Mouse (Mus musculus) forebrain, embryonic 15.5 days (tissue): ENCODE data around the gene Trim17. TPM values are rescaled to one million over a fixed set of nuclear protein-coding genes. Genes with fewer than 3 reads are reported as not detected.

Source experiments
- ATAC-seq: fragments of 200-750 bp; cut with Nextera tagmentation; replicated peaks from 2 replicates; pipeline ENCODE4 v1.8.0; 2017; ENCODE audit warnings: mild to moderate bottlenecking, moderate TSS enrichment, moderate library complexity
- H3K27ac ChIP-seq: fragments of 300-500 bp; sonication (generic); replicated peaks from 2 replicates; pipeline ENCODE4 v1.5.1; 2015; ENCODE audit warnings: mild to moderate bottlenecking, inconsistent platforms
- H3K27me3 ChIP-seq: fragments of 300-500 bp; sonication (generic); 2 replicates; pipeline ENCODE4 v1.6.1; 2015; ENCODE audit warnings: inconsistent platforms
- H3K36me3 ChIP-seq: fragments of 300-500 bp; sonication (generic); 2 replicates; pipeline ENCODE4 v1.6.1; 2015; ENCODE audit warnings: mild to moderate bottlenecking, inconsistent platforms
- H3K4me1 ChIP-seq: fragments of 300-500 bp; sonication (generic); 2 replicates; pipeline ENCODE4 v1.6.1; 2015; ENCODE audit warnings: inconsistent platforms
- H3K4me2 ChIP-seq: fragments of 300-500 bp; sonication (generic); replicated peaks from 2 replicates; pipeline ENCODE4 v1.6.1; 2015; ENCODE audit warnings: mild to moderate bottlenecking, inconsistent platforms
- H3K4me3 ChIP-seq: fragments of 300-500 bp; sonication (generic); 2 replicates; pipeline ENCODE4 v1.5.1; 2015; ENCODE audit warnings: mild to moderate bottlenecking, inconsistent platforms
- H3K9ac ChIP-seq: fragments of 300-500 bp; sonication (generic); replicated peaks from 2 replicates; pipeline ENCODE4 v1.6.1; 2015; ENCODE audit warnings: mild to moderate bottlenecking, inconsistent platforms
- H3K9me3 ChIP-seq: fragments of 300-500 bp; sonication (generic); 2 replicates; pipeline ENCODE4 v1.6.1; 2016; ENCODE audit warnings: inconsistent platforms
- WGBS: fragments of 180-500 bp; shearing (Covaris S2); methylation state at CpG from one replicate; pipeline ENCODE4 v1.1.7; 2015; ENCODE audit warnings: mixed read lengths; 5-methylcytosine and 5-hydroxymethylcytosine counted together
- polyA plus RNA-seq: library from polyadenylated mRNA; unstranded; fragments of >200 nt; fragmentation: Nextera tagmentation; extraction: Ambion mirVana; gene quantifications from 2 replicates; pipeline ENCODE4 v1.2.1, GENCODE M21; 2015

The Trim17 gene
- polyA plus RNA-seq: 1.9 and 2.7 TPM in 2 replicates

DNA sequence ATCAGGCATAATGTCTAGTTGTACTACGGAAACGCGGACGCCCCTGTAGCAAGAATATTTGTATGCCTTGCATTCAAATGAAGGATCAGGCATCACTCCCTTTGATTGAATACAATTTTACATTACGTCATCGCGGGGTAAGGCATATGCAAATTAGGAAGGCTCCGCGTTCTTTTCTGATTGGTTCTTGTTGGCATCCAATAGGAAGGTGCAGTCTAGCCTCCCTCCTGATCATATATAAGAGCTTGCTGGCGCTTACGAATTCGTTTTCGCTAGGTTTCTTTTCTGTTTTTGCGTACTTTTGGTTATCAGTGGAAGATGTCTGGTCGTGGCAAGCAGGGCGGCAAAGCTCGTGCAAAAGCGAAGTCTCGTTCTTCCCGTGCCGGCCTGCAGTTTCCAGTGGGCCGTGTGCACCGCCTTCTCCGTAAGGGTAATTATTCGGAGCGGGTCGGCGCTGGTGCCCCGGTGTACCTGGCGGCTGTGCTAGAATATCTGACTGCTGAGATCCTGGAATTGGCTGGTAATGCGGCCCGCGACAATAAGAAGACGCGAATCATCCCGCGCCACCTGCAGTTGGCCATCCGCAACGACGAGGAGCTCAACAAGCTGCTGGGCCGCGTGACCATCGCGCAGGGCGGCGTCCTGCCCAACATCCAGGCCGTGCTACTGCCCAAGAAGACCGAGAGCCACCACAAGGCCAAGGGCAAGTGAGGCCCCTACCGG lies at the start of gene Trim17, which contains the start of gene Hist3h2a:
Trim17 (plus strand) TSS at position 266 of the 723 bp plus-strand sequence.
Hist3h2a (plus strand) TSS at position 266 of the 723 bp plus-strand sequence.
- peak; percentile 87 for ATAC-seq
- Histone ChIP-seq H3K27ac (peak within 1 kb of the TSS; percentile 98), H3K4me2 (peak within 1 kb of the TSS; percentile 79), H3K27me3 (no peaks in the 10 kb centered on the region), H3K4me1 (peaks cover 62% of the 10 kb centered on the region), H3K9ac (peak within 1 kb of the TSS; percentile 100), H3K9me3 (no peaks in the 10 kb centered on the region), H3K36me3 (no peaks in the 10 kb centered on the region), H3K4me3 (peak within 1 kb of the TSS; percentile 99)
- WGBS: under 1% methylated on average over 49 of the region's 49 CpGs

DNA sequence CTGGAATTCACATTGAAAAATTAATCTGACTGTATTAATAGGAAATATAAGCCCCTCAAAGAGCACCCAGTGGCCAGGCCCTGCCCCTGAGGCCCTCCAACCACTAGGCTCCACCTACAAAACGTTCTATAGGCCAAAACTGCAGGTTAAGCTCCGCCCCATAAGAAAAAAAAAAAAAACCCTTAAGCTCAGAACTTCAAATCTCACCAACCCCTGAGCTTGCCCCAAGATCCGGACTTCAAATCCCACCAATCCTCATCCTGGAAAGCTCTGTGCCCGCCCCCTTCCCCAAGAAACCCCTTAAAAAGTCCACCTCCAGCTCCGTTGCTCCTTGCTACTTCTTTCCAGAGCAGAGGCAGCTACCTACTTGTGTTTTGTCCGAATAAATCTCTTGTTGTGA lies 49.6 kb upstream of the Trim17 start:
- no peak overlapping the region for H3K4me2 ChIP-seq
- peaks cover 13% of the 10 kb centered on the region for H3K36me3 ChIP-seq
- no peak overlapping the region for H3K9ac ChIP-seq
- no peak overlapping the region for H3K4me3 ChIP-seq
- no peaks in the 10 kb centered on the region for H3K27me3 ChIP-seq
- no peak for ATAC-seq
- no peak overlapping the region for H3K27ac ChIP-seq
- WGBS: 48% methylated on average over 6 of the region's 6 CpGs
- H3K9me3 ChIP-seq: no peaks in the 10 kb centered on the region
- H3K4me1 ChIP-seq: peaks cover 17% of the 10 kb centered on the region

DNA sequence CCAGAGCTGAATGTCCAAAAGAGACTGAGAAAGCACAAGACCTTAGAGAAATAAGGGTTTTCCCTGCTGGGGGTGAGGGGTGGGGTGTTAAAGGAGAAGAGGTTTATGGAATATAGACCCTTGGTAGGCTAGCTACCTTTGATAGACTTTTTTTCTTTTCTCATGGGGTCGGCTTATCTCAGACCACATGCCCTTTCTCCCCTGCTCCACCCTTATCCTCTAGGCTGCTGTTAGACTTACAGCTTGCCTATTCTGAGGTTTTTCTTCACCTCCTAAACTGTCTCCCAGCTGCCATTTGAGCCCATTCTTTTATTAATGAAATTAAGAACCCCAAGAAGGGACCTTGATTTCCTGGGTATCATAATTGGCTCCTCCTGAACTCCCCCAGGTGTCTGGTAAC lies 40.7 kb upstream of the Trim17 start:
- Histone ChIP-seq H3K4me2 (no peak overlapping the region), H3K36me3 (no peaks in the 10 kb centered on the region), H3K27me3 (no peaks in the 10 kb centered on the region), H3K27ac (no peak overlapping the region), H3K4me3 (no peak overlapping the region), H3K4me1 (peaks cover 6% of the 10 kb centered on the region; the same call in 1 of the 2 replicates), H3K9ac (no peak overlapping the region), H3K9me3 (no peaks in the 10 kb centered on the region)
- 93% methylated on average over 1 of the region's 1 CpGs for WGBS
- no peak for ATAC-seq

DNA sequence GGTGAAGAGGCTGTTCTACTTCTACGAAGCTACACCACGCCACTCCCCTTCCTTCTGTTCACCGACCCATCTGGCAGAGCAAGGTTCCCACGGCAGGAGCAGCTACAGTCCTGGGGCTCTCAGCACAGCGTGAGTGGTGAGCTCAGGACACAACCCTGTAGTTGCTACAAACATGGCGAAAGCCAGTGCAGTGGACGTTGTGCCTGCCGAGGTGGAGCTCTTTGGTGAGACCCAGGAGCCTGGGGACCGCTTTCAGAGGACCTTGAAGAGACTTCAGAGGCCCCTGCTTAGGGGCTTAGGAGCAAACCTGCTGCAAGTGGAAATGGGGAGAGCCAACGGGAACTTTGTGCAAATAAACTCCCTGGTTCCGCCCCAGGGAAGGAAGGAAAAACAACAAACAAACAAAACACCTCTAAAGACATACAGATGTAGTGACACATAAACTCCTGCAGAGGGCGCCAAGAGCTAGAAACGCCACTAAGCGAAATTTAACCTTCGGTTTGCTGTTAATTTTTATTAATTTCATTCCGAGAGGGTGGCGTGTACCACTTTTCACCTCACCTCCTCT lies 39.9 kb upstream of the Trim17 start:
- H3K9me3 ChIP-seq: no peaks in the 10 kb centered on the region
- H3K4me2 ChIP-seq: peak overlapping the region; percentile 52
- peak overlapping the region; percentile 41 for H3K9ac ChIP-seq
- WGBS: 12% methylated on average over 17 of the region's 17 CpGs
- peaks cover 6% of the 10 kb centered on the region; the same call in 1 of the 2 replicates for H3K4me1 ChIP-seq
- peak overlapping the region; percentile 30 for H3K4me3 ChIP-seq
- 0 out of 2 replicates have a peak, but pooled peaks have one; percentile 16 for ATAC-seq
- no peaks in the 10 kb centered on the region for H3K27me3 ChIP-seq
- H3K36me3 ChIP-seq: no peaks in the 10 kb centered on the region
- no peak overlapping the region for H3K27ac ChIP-seq

DNA sequence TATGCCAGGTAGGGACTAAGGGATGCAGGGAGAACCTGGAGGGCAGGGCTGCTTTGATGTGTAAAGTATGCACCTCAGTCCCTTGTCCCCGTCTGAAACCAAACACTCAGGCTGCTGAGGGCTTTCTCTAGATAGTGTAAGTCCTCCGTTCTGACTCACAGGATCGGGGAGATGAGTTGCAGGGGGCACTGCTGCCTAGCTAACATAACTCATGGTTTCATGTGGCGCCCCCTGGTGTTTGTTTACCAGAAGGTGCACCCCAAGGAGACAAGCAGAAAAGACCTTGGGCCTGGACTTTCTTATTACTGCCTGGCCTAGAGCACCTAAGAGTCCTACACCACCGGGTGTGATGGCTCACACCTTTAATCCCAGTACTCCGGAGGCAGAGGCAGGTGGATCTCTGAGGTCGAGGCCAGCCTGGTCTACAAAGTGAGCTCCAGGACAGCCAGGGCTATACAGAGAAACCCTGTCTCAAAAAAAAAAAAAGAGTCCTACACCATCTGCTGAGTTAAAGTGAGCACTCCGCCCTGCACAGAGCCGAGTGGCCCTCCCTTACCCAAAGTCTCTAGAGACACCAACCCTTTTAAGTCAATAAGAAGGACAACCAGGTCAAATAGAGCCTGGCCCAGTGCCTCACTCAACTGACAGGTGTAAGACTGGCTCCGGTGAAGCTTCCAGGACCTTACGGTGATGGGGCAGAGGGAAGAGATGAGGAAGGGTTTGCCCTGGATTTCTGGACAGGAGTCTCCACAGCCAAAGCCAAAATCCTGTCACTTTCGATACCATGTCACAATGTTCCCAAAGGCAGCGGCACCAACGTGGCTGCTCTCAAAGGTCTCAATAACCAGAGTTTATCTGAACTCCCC lies 37.4 kb upstream of the Trim17 start:
- H3K9me3 ChIP-seq: no peaks in the 10 kb centered on the region
- H3K9ac ChIP-seq: no peak overlapping the region
- no peak overlapping the region for H3K4me3 ChIP-seq
- H3K4me1 ChIP-seq: peaks cover 6% of the 10 kb centered on the region; the same call in 1 of the 2 replicates
- no peaks in the 10 kb centered on the region for H3K27me3 ChIP-seq
- 57% methylated on average over 14 of the region's 14 CpGs for WGBS
- ATAC-seq: no peak
- no peaks in the 10 kb centered on the region for H3K36me3 ChIP-seq
- H3K4me2 ChIP-seq: no peak overlapping the region
- no peak overlapping the region for H3K27ac ChIP-seq

DNA sequence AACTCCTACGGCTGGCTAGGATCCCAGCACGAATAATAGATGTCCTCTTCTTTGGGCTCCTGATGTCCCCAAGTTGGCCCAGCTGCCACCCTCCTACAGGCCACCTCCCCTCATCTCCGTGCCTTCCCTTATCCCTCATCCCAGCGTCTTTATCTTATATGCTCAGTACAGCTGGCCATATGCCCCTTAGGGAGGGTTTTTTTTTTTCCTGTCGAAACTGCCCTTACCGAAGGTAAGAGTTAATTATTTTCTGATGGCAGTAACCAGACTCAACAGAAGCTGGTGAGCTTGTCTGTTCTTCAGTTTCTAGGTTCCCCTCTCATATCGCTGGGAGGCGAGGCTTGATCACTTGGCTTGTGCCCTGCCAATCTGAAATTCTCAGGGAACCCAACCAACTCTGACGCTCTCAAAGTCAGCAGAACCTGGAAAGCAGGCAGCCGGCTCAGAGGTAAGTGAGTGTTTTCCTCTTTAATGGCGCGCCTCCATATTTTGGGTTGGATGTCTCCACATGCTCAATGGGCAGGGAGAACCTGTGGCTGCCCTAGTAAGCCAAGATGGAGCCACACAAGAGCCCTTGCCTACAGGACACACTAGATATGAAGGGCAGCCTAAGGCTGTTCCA lies 36.6 kb upstream of the Trim17 start, which contains the start of gene Btnl10:
Btnl10 (plus strand) TSS at position 164 of the 622 bp plus-strand sequence.
- no peak within 1 kb of the TSS for H3K9ac ChIP-seq
- WGBS: 88% methylated on average over 12 of the region's 12 CpGs
- no peaks in the 10 kb centered on the region for H3K36me3 ChIP-seq
- peaks cover 6% of the 10 kb centered on the region; the same call in 1 of the 2 replicates for H3K4me1 ChIP-seq
- H3K4me2 ChIP-seq: no peak within 1 kb of the TSS
- ATAC-seq: no peak
- no peak within 1 kb of the TSS for H3K27ac ChIP-seq
- H3K27me3 ChIP-seq: no peaks in the 10 kb centered on the region
- no peaks in the 10 kb centered on the region for H3K9me3 ChIP-seq
- no peak within 1 kb of the TSS for H3K4me3 ChIP-seq

DNA sequence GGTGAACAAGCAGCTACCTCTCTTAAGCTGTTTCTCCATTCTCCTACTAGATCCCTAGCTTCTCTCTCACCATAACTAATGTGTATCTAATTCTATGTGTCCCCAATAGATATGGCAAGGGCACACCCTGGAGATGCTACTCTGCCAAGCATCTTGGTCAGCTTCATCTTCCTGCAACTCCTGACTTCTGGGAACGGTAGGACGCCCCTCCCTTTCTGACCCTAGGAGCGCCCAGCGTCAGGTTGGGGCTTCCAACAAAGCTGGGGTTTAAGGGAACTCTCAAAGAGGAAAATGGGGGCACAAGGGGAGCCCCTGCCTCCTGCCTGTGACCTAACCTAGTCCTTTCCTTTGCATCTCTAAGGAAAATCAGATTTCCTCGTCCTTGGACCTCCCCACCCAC lies 35.7 kb upstream of the Trim17 start:
- Histone ChIP-seq H3K9me3 (no peaks in the 10 kb centered on the region), H3K27me3 (no peaks in the 10 kb centered on the region), H3K36me3 (no peaks in the 10 kb centered on the region), H3K4me3 (no peak overlapping the region), H3K27ac (no peak overlapping the region), H3K9ac (no peak overlapping the region), H3K4me1 (peaks cover 6% of the 10 kb centered on the region; the same call in 1 of the 2 replicates), H3K4me2 (no peak overlapping the region)
- WGBS: 78% methylated on average over 5 of the region's 5 CpGs
- no peak for ATAC-seq

DNA sequence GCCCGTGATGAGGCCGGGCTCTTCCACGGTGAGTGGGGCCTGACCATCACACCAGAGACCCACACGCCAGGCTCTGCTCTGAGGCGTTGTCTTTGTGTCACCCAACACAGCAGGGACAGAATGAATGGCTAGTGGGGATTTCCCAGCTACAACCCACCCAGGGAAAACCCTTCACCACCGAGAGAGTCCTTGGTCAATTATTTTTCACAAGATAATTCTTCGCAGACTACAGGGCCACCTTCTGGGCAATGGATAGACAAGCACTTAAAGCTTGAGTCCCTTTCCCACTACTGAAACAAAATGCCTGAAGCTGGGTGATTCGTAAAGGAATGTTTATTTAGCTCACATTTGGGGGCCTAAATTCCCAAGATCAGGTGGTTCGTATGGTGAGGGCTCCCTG lies 32.1 kb upstream of the Trim17 start:
- Histone ChIP-seq H3K4me3 (no peak overlapping the region), H3K4me2 (no peak overlapping the region), H3K27me3 (no peaks in the 10 kb centered on the region), H3K36me3 (no peaks in the 10 kb centered on the region), H3K9me3 (no peaks in the 10 kb centered on the region), H3K9ac (no peak overlapping the region), H3K27ac (no peak overlapping the region), H3K4me1 (no peaks in the 10 kb centered on the region)
- no peak for ATAC-seq
- WGBS: 81% methylated on average over 9 of the region's 9 CpGs

DNA sequence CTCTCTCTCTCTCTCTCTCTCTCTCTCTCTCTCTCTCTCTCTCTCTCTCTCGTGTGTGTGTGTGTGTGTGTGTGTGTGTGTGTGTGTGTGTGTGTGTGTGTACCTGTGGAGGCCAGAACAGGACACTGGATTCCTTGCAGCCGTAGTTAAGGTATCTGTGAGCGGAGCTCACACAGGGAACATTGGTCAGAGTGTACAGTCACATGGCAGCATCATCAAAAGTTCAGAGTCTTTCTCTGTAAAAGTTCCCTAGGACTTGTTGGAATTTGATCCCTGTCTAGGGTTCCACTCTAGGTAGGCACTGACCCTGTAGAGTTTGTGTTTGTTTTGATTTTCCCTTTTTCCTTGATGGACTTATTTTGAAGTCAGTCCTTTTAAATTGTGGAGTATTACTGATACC lies 27.8 kb upstream of the Trim17 start:
- Histone ChIP-seq H3K4me1 (peaks cover 7% of the 10 kb centered on the region; the same call in 1 of the 2 replicates), H3K27me3 (no peaks in the 10 kb centered on the region), H3K4me3 (no peak overlapping the region), H3K36me3 (peaks cover 8% of the 10 kb centered on the region), H3K4me2 (no peak overlapping the region), H3K9me3 (no peaks in the 10 kb centered on the region), H3K27ac (no peak overlapping the region), H3K9ac (no peak overlapping the region)
- 92% methylated on average over 2 of the region's 3 CpGs for WGBS
- ATAC-seq: no peak

DNA sequence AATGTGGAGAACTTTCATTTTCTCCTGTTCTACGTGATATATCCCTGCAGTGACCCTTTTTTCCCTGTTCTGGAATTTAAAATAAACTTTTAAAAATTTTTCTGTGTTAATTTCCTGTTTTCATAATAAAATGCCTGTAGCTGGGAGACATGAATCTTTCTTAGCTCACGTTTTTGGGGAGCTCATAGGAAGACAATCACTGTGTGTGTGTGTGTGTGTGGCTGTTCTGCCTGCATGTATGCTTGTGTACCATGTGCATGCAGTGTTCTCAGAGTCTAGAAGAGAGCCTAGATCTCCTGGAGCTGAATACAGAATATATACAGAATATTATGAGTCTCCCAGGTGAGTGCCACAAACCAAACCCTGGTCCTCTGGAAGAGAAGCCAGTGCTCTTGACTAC lies 27.4 kb upstream of the Trim17 start:
- no peak overlapping the region for H3K27ac ChIP-seq
- no peak overlapping the region for H3K9ac ChIP-seq
- WGBS: 83% methylated on average over 2 of the region's 2 CpGs
- H3K4me2 ChIP-seq: no peak overlapping the region
- H3K4me3 ChIP-seq: no peak overlapping the region
- H3K27me3 ChIP-seq: no peaks in the 10 kb centered on the region
- H3K36me3 ChIP-seq: peaks cover 12% of the 10 kb centered on the region
- ATAC-seq: no peak
- H3K4me1 ChIP-seq: peaks cover 7% of the 10 kb centered on the region; the same call in 1 of the 2 replicates
- no peaks in the 10 kb centered on the region for H3K9me3 ChIP-seq

DNA sequence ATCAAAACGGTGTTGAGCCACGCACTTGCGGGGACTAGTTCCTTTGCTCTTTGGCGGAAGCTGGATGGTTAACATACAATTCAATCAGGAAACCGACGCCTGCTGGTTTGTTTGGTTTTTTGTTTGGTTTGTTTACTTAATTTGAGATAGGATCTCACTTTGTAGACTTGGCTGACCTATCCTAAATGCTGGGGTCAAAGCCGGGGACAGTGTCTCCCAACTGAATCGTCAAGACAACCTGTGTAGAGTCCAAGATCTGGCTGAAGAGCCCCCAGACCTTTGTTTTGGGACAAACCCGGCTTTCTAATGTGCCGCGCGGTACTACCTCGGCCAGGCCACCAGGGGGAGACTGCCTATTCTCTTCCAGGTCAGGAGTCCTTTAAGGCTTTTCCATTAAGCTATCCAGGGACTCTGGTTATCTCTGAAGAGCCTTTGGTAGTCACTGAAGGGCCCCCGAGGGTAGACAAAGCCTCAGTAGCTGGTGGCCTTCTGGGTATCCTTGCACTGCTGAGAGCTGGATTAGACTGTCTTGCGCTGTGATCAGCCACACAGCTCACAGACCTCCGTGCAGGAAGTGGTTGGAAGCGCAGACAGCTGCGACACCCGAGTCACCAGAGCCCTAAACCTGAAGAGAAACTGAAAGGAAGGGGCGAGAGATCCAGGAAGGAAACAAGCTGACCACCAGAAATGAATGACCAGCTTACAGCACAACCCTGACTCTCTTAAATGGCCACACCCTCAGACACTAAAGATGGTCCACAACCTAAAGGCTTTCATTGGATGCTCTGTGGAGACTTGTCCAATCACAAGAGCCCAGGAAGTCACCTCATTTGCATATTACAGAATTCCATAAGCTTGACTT lies 26.5 kb upstream of the Trim17 start:
- ATAC-seq: peak; percentile 61
- no peaks in the 10 kb centered on the region for H3K9me3 ChIP-seq
- peak overlapping the region; percentile 55 for H3K27ac ChIP-seq
- H3K4me1 ChIP-seq: peaks cover 7% of the 10 kb centered on the region; the same call in 1 of the 2 replicates
- H3K36me3 ChIP-seq: peaks cover 22% of the 10 kb centered on the region
- peak overlapping the region; percentile 31 for H3K4me2 ChIP-seq
- H3K27me3 ChIP-seq: no peaks in the 10 kb centered on the region
- H3K4me3 ChIP-seq: 0 out of 2 replicates have a peak overlapping the region, but pooled peaks have one; percentile 7
- 33% methylated on average over 20 of the region's 20 CpGs for WGBS
- H3K9ac ChIP-seq: no peak overlapping the region
